Mouse (Mus musculus) spleen, adult 12 weeks (tissue): ENCODE measurements around the gene Nwd1.

Experiments
- DNase-seq: peaks from one replicate; pipeline ENCODE4 v3.0.0; 2022; ENCODE audit warnings: low spot score

Gene Nwd1

GRCm38 (mm10) chr8:72712569-72712968 is 66.1 kb downstream of the Nwd1 start:
- no peak for DNase-seq

- DNase-seq = no peak
Measured at GRCm38 (mm10) chr8:72716594-72716993, 70.1 kb downstream of the Nwd1 start.

GRCm38 (mm10) chr8:72720541-72720940 is 74.0 kb downstream of the Nwd1 start:
- no peak for DNase-seq

- peak; percentile 93 for DNase-seq
Measured at GRCm38 (mm10) chr8:72722769-72723650, 76.5 kb downstream of the Nwd1 start, which contains the start of gene Sin3b. Sin3b (plus strand) TSS chr8:72723285.

- peak; percentile 11 for DNase-seq
Measured at GRCm38 (mm10) chr8:72723651-72724001, 77.1 kb downstream of the Nwd1 start.

- DNase-seq = no peak
Measured at GRCm38 (mm10) chr8:72728636-72729035, 82.1 kb downstream of the Nwd1 start.

- no peak for DNase-seq
Measured at GRCm38 (mm10) chr8:72735001-72735400, 88.5 kb downstream of the Nwd1 start.

- no peak for DNase-seq
Measured at GRCm38 (mm10) chr8:72736868-72737267, 90.4 kb downstream of the Nwd1 start.

GRCm38 (mm10) chr8:72746061-72746460 is 99.5 kb downstream of the Nwd1 start:
- no peak for DNase-seq

- no peak for DNase-seq
Measured at GRCm38 (mm10) chr8:72749846-72750245, 103.3 kb downstream of the Nwd1 start.

- no peak for DNase-seq
Measured at GRCm38 (mm10) chr8:72750266-72750665, 103.8 kb downstream of the Nwd1 start.

- no peak for DNase-seq
Measured at GRCm38 (mm10) chr8:72751126-72751525, 104.6 kb downstream of the Nwd1 start.

GRCm38 (mm10) chr8:72752289-72752688 is 105.8 kb downstream of the Nwd1 start:
- DNase-seq = no peak

GRCm38 (mm10) chr8:72753165-72753564 is 106.7 kb downstream of the Nwd1 start:
- no peak for DNase-seq

- no peak for DNase-seq
Measured at GRCm38 (mm10) chr8:72753781-72754180, 107.3 kb downstream of the Nwd1 start.

GRCm38 (mm10) chr8:72756031-72756430 is 109.5 kb downstream of the Nwd1 start:
- no peak for DNase-seq

- DNase-seq = no peak
Measured at GRCm38 (mm10) chr8:72756771-72757390, 110.4 kb downstream of the Nwd1 start.

- no peak for DNase-seq
Measured at GRCm38 (mm10) chr8:72757426-72758195, 111.1 kb downstream of the Nwd1 start.

- no peak for DNase-seq
Measured at GRCm38 (mm10) chr8:72758310-72758709, 111.8 kb downstream of the Nwd1 start.

GRCm38 (mm10) chr8:72760216-72760615 is 113.7 kb downstream of the Nwd1 start:
- no peak for DNase-seq

- no peak for DNase-seq
Measured at GRCm38 (mm10) chr8:72761322-72762051, 115.0 kb downstream of the Nwd1 start, which contains the start of gene F2rl3. F2rl3 (plus strand) TSS chr8:72761880.

- no peak for DNase-seq
Measured at GRCm38 (mm10) chr8:72762306-72762705, 115.8 kb downstream of the Nwd1 start.
